Mouse (Mus musculus) fibroblast of lung, adult 2 months (primary cell): ENCODE results near the gene Piezo1.
A peak's percentile ranks its signal among the peaks of the same experiment; 100 is the strongest.

Experiments
- DNase-seq: peaks from one replicate; pipeline ENCODE4 v3.0.0-alpha.2; 2011; ENCODE audit warnings: low read depth

Gene Piezo1

GRCm38 (mm10) chr8:122571153-122571552, 20.0 kb upstream of the Piezo1 start:
- DNase-seq = no peak

GRCm38 (mm10) chr8:122569996-122570395, 18.9 kb upstream of the Piezo1 start:
- no peak for DNase-seq

GRCm38 (mm10) chr8:122569329-122569728, 18.2 kb upstream of the Piezo1 start:
- DNase-seq = no peak

GRCm38 (mm10) chr8:122568881-122569309, 17.8 kb upstream of the Piezo1 start:
- DNase-seq = no peak

DNA sequence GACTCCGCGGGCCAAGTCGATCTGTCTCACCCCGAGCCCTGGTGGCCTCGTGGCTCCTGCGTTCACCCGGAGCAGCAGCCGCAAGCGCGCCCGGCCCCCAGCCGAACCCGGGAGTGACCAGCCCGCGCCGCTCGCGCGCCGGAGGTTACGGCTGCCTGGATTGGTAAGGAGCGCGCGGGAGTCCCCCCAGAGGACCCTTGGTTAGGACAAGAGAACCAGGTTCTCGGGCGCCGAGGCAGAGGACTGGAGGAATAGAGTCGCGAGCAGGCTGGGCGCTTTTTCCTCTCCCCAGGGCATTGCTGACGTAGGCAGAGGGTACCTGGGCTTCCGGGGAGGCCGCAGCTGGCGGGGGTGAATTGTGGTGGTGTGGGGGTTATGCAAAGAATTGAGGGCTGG, 17.0 kb upstream of the Piezo1 start:
- no peak for DNase-seq

DNA sequence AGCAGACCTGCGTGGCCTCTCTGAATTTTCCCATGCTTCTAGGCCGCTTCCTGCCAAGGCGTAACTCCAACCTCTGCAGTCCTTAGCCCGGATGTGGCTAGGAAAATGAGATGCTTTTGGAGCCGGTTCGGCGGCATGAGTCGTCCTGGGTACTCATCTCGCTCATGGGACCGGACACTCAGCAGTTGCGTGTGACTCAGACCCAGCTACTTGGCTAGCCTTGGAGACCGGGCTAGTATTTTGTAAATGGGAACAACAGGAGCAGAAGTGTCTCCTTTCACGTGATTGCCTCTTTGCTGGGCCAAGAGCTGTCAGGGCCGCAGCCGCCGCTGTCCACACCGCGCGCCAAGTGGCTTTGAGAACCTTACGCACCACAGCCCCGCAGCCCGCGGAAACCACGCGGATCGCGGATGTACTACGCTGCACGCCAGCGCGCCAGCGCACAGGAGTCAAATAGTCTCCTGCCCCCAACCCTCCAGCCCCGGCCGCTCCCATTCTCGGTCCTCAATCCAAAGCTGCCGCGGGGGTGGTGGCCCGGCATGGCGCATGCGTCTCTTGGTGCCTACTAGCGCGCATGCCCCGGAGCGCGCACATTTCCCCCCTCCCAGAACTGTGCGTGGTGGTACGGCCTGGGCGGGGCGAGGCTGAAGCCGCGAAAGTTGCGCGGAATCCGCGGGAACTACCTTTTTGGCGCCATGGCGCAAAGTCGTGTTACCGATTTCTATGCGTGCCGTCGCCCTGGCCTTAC, 16.4 kb upstream of the Piezo1 start, which contains the start of gene Cdt1:
Gene Cdt1 (plus strand): TSS at position 655 of the 748 bp plus-strand sequence.
- DNase-seq = peak; percentile 98

- DNase-seq = no peak
These were observed 15.6 kb upstream of the Piezo1 start for GRCm38 (mm10) chr8:122566766-122567165.

DNA sequence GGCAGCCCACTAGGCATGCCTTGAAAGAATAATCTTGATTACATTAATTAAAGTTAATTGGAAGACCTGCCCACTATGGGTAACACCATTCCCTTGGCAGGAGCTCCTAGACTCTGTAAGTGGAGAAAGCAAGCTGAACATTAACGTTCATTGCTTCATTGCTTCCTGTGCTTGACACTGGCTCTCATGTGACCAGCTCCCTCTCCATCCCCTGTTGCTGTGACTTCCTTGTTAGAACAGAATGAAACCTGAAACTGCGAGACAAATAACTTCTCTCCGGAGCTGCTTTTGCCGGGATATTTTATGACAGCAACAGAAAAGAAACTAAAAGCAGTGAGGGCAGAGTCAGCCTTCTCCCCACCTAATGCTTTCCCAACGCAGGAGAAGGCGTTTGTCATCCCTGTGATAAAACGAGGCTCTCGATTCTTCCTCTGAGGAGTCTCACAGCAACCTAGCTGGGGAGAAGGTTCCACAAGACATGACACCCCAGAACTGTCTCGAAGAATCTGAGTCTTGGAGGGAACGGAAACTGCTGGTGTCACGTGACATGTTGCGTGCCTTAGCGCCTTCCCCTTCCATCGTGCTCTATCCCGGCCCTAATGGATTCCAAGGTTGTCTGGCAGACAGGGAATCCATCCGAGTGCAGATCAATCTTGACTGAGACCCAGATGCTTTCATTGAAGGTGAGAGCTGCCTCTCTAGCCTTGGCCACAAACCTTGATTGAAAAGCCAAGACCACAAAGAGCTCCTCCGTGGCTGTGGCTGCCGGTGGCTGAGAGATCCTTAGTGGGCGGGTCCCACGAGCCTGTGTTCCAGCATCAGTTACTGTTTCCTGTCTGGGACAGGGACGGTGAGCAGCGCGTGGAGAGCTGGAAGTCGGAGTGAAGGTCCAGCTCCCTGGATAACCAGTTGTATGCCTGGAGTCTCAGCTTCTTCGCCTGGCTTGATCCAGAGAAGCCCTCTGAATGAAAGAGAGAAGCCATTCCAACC, 13.5 kb upstream of the Piezo1 start:
- DNase-seq = no peak

DNA sequence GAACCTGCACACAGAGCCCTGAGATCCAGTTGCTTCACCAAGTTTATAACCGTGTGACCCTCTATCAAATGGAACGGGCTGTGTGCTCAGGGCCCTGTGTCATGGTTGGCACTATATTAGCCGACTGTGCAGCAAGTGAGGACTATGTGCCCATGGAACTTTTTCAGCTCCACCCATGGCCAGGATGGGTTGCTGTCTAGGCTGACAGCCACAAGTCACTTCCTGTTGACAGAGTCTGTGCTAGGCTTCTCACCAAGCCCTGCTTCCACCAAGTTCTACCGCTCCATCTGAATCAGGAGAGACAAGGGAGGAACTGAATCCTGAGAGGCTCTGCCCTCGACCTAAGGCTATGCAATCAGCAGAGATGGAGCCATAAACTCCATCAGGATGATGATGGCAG, 10.1 kb upstream of the Piezo1 start:
- DNase-seq = no peak

- DNase-seq = no peak
These were observed 7.7 kb upstream of the Piezo1 start for GRCm38 (mm10) chr8:122558671-122559349.

DNA sequence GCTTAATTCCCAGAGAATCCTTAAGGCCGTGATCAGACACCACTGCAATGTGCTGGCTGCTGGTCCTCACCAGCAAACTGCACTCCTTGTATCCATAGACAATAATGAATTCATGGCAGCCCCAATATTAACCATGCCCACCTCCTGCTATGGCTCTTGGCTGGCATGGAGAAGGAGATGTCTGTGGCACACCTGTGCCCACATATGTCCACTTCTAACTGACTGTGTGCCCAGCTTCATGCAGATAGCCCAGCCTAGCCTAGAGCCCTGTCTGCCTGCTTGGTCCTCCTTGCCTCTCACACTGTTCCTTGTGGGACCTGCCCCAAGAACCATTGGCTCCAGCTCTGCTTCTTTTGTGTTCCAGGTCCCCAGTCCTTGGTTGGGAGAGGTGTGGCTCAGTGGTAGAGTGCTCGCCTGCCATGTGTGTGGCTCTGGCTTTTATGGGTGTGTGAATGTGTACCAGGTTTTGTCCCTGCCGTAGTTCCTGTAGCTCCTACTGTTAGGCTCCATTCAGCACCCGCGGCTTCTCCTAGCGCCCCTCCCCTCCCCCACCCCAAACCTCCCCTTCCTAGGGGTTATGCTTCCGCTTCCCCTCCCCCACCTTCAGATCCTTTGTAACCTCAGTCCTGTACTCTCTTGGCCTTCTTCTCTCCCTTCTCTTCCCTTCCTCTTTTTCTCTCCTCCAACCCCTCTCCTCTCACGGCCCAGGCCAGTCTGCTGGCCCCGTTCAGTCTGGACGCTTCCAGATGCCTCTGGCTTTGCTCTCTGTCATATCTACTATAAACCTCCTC, 6.3 kb upstream of the Piezo1 start:
- no peak for DNase-seq

- peak; percentile 98 for DNase-seq
These were observed 5.2 kb upstream of the Piezo1 start for GRCm38 (mm10) chr8:122556030-122557009.

GRCm38 (mm10) chr8:122554786-122555185, 3.7 kb upstream of the Piezo1 start:
- DNase-seq = no peak

DNA sequence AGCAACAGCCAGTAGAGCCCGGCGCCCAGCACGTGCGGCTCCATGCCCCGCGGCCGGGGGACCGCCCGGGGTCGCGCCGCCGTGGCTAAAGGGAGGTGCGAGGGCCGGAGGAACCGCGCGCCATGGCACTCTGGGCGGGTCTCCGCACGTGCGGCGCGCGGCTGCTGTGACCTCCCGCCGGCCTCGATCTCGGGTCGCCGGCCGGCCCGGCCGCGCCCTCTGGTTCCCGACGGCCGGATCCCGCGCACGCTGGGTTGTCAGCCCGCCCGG, 199 bp downstream of the Piezo1 start:
- no peak for DNase-seq

DNA sequence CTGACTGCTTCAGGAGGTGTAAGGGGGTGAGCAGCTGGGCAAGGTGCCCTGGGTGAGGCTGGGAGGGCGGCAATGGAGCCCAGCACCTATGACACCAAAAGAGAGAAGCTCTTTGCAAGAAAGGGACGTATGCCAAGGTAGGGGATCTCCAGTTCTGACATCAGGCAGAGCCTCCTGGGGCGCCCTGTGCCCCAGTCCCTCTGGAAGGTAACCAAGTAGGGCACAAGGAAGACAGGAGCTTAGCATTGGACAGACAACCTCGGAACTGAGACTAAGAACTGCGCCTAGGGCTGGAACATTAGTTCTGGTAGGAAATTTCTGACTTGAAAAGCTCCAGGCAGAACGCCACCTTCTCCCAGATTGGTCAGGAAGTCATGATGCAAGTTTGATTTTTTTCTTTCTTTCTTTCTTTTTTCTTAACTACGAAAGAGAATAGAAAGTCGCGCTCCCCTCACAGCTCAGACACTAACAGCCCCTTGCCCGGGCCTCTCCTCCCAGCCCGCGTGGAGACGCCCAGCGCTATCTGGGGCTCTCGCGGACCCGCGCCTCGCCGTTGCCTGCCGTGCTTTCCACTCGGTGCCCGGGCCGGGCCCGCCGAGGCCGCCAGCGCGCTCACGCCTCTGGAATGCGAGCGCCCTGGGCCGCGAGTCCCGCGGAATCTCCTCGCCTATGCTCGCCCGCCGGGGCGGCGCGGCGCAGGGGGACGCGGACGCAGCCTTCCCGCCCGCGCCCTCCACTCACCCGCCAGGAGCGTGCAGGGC, 715 bp downstream of the Piezo1 start:
- DNase-seq = no peak

DNA sequence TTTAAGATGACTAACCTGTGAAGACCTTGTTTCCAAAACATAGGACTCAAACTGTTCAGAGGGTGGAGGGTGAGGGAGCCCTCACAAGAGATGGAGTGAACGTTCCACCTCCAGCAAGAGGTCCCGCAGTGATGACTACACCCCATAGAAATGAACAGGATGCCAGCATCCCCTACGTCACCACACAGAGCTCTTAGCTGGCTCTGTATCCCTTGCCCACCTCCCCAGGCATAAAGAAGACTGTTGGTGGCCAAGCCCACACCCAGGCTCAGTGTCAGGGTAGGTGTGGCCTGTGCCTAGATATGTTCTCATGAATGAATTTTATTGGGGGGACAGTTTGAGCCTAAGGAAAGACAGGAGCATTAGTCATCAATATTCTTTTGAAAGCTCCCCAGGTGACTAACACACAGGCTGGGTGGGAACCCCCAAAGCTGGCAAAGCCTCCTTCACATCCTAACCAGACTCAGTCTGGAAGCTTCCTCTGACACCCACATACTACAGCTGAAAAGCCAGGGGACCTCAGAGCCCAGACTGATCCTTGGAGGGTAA, 2.2 kb downstream of the Piezo1 start:
- DNase-seq = no peak

GRCm38 (mm10) chr8:122548331-122548730, 2.8 kb downstream of the Piezo1 start:
- DNase-seq = no peak

DNA sequence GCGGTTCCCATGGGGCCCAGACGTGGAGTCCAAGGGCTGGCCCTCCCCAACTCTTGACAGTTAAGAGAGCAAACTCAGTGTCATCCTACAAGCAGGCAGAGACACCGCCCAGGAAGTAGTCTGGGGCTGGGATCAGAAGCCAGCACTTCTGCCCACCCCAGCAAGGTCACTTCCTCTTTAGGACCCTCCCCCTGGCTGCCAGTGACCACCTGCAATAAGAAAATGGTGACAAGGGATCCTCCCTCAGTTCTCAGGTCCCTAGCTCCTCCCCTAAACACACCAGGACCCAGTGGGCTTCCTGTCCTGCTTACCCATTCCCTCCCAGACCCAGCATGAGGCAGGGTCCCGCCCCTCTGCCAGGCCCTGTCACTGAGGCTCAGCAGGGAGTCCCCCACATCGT, 3.3 kb downstream of the Piezo1 start:
- no peak for DNase-seq

- no peak for DNase-seq
These were observed 4.2 kb downstream of the Piezo1 start for GRCm38 (mm10) chr8:122546811-122547453.
